Mouse (Mus musculus): ENCODE results near the gene Babam2. TPM values are rescaled to one million over a fixed set of nuclear protein-coding genes. Genes with fewer than 3 reads are reported as not detected.

Gene Babam2
- polyA plus RNA-seq, 1 experiment from 2014 or later: 53.2 TPM

- Histone ChIP-seq H3K9me3 (no peaks in the 10 kb centered on the region), H3K36me3 (replicated peaks) (no peaks in the 10 kb centered on the region), H3K4me1 (no peaks in the 10 kb centered on the region), H3K27ac (no peak overlapping the region), H3K4me2 (no peak overlapping the region), H3K27me3 (replicated peaks) (no peaks in the 10 kb centered on the region), H3K9ac (no peak overlapping the region), H3K4me3 (no peak overlapping the region)
- 70% methylated on average over 2 of the region's 2 CpGs for WGBS
- ATAC-seq (replicated peaks): no peak
Measured at GRCm38 (mm10) chr5:31824126-31824525, 126.6 kb downstream of the Babam2 start.

GRCm38 (mm10) chr5:31827304-31827703 is 129.8 kb downstream of the Babam2 start:
- no peak overlapping the region for H3K27ac ChIP-seq
- H3K36me3 ChIP-seq (replicated peaks): no peaks in the 10 kb centered on the region
- ATAC-seq (replicated peaks): no peak
- 94% methylated on average over 5 of the region's 5 CpGs for WGBS
- no peaks in the 10 kb centered on the region for H3K27me3 ChIP-seq (replicated peaks)
- H3K4me2 ChIP-seq: no peak overlapping the region
- no peaks in the 10 kb centered on the region for H3K4me1 ChIP-seq
- H3K9ac ChIP-seq: no peak overlapping the region
- H3K9me3 ChIP-seq: no peaks in the 10 kb centered on the region
- H3K4me3 ChIP-seq: no peak overlapping the region

GRCm38 (mm10) chr5:31827896-31828295 is 130.4 kb downstream of the Babam2 start:
- no peak for ATAC-seq (replicated peaks)
- no peaks in the 10 kb centered on the region for H3K27me3 ChIP-seq (replicated peaks)

GRCm38 (mm10) chr5:31828747-31829146 is 131.3 kb downstream of the Babam2 start:
- ATAC-seq (replicated peaks): no peak
- no peak overlapping the region for H3K27ac ChIP-seq
- 97% methylated on average over 10 of the region's 10 CpGs for WGBS

More at GRCm38 (mm10) chr5:31827896-31828295, 130.4 kb downstream of the Babam2 start:
- no peaks in the 10 kb centered on the region for H3K9me3 ChIP-seq
- H3K4me2 ChIP-seq: no peak overlapping the region
- H3K9ac ChIP-seq: no peak overlapping the region
- H3K27ac ChIP-seq: no peak overlapping the region
- 91% methylated on average over 5 of the region's 5 CpGs for WGBS
- no peaks in the 10 kb centered on the region for H3K36me3 ChIP-seq (replicated peaks)
- H3K4me1 ChIP-seq: no peaks in the 10 kb centered on the region
- no peak overlapping the region for H3K4me3 ChIP-seq

GRCm38 (mm10) chr5:31829588-31829987 is 132.1 kb downstream of the Babam2 start:
- Histone ChIP-seq H3K9me3 (peaks cover 3% of the 10 kb centered on the region; the same call in 1 of the 2 replicates), H3K36me3 (replicated peaks) (0 out of 2 replicates have a peak, but pooled peaks cover 2% of the 10 kb centered on the region), H3K9ac (no peak overlapping the region), H3K4me3 (no peak overlapping the region), H3K27ac (no peak overlapping the region), H3K4me2 (no peak overlapping the region), H3K27me3 (replicated peaks) (no peaks in the 10 kb centered on the region), H3K4me1 (no peaks in the 10 kb centered on the region)
- WGBS: 71% methylated on average over 1 of the region's 1 CpGs
- ATAC-seq (replicated peaks): no peak

More at GRCm38 (mm10) chr5:31828747-31829146, 131.3 kb downstream of the Babam2 start:
- Histone ChIP-seq H3K4me3 (no peak overlapping the region), H3K4me1 (no peaks in the 10 kb centered on the region), H3K36me3 (replicated peaks) (no peaks in the 10 kb centered on the region), H3K9ac (no peak overlapping the region), H3K9me3 (no peaks in the 10 kb centered on the region), H3K4me2 (no peak overlapping the region), H3K27me3 (replicated peaks) (no peaks in the 10 kb centered on the region)

GRCm38 (mm10) chr5:31831587-31831986 is 134.1 kb downstream of the Babam2 start:
- Histone ChIP-seq H3K27ac (no peak overlapping the region), H3K4me1 (no peaks in the 10 kb centered on the region), H3K9ac (no peak overlapping the region), H3K4me2 (no peak overlapping the region), H3K27me3 (replicated peaks) (no peaks in the 10 kb centered on the region), H3K9me3 (peaks cover 11% of the 10 kb centered on the region), H3K4me3 (no peak overlapping the region), H3K36me3 (replicated peaks) (0 out of 2 replicates have a peak, but pooled peaks cover 3% of the 10 kb centered on the region)
- 70% methylated on average over 1 of the region's 1 CpGs for WGBS
- no peak for ATAC-seq (replicated peaks)

GRCm38 (mm10) chr5:31835691-31836090 is 138.2 kb downstream of the Babam2 start:
- ATAC-seq (replicated peaks): no peak
- H3K27ac ChIP-seq: no peak overlapping the region
- no peak overlapping the region for H3K4me2 ChIP-seq
- 92% methylated on average over 2 of the region's 2 CpGs for WGBS
- no peaks in the 10 kb centered on the region for H3K27me3 ChIP-seq (replicated peaks)
- no peaks in the 10 kb centered on the region for H3K4me1 ChIP-seq
- H3K4me3 ChIP-seq: no peak overlapping the region
- 0 out of 2 replicates have a peak, but pooled peaks cover 3% of the 10 kb centered on the region for H3K36me3 ChIP-seq (replicated peaks)
- peaks cover 11% of the 10 kb centered on the region for H3K9me3 ChIP-seq
- no peak overlapping the region for H3K9ac ChIP-seq

GRCm38 (mm10) chr5:31839973-31840372 is 142.5 kb downstream of the Babam2 start:
- no peaks in the 10 kb centered on the region for H3K36me3 ChIP-seq (replicated peaks)
- no peaks in the 10 kb centered on the region for H3K4me1 ChIP-seq
- H3K9ac ChIP-seq: no peak overlapping the region
- ATAC-seq (replicated peaks): no peak
- no peak overlapping the region for H3K27ac ChIP-seq
- no peaks in the 10 kb centered on the region for H3K27me3 ChIP-seq (replicated peaks)
- no peak overlapping the region for H3K4me3 ChIP-seq
- peaks cover 4% of the 10 kb centered on the region; the same call in 1 of the 2 replicates for H3K9me3 ChIP-seq
- H3K4me2 ChIP-seq: no peak overlapping the region

- Histone ChIP-seq H3K9ac (no peak overlapping the region), H3K4me2 (no peak overlapping the region), H3K4me1 (no peaks in the 10 kb centered on the region), H3K27ac (no peak overlapping the region), H3K36me3 (replicated peaks) (no peaks in the 10 kb centered on the region), H3K27me3 (replicated peaks) (no peaks in the 10 kb centered on the region), H3K4me3 (no peak overlapping the region), H3K9me3 (no peaks in the 10 kb centered on the region)
- ATAC-seq (replicated peaks): no peak
- WGBS: 100% methylated on average over 1 of the region's 1 CpGs
Measured at GRCm38 (mm10) chr5:31840406-31840805, 142.9 kb downstream of the Babam2 start.

GRCm38 (mm10) chr5:31844856-31845255 is 147.4 kb downstream of the Babam2 start:
- no peak for ATAC-seq (replicated peaks)
- no peak overlapping the region for H3K4me2 ChIP-seq
- no peaks in the 10 kb centered on the region for H3K36me3 ChIP-seq (replicated peaks)
- no peak overlapping the region for H3K27ac ChIP-seq
- no peak overlapping the region for H3K9ac ChIP-seq
- H3K9me3 ChIP-seq: no peaks in the 10 kb centered on the region
- no peaks in the 10 kb centered on the region for H3K27me3 ChIP-seq (replicated peaks)
- H3K4me3 ChIP-seq: no peak overlapping the region
- no peaks in the 10 kb centered on the region for H3K4me1 ChIP-seq
- 87% methylated on average over 3 of the region's 3 CpGs for WGBS

GRCm38 (mm10) chr5:31846971-31847370 is 149.5 kb downstream of the Babam2 start:
- Histone ChIP-seq H3K27ac (no peak overlapping the region), H3K36me3 (replicated peaks) (no peaks in the 10 kb centered on the region), H3K9me3 (no peaks in the 10 kb centered on the region), H3K4me2 (no peak overlapping the region), H3K27me3 (replicated peaks) (no peaks in the 10 kb centered on the region), H3K4me1 (no peaks in the 10 kb centered on the region), H3K9ac (no peak overlapping the region), H3K4me3 (no peak overlapping the region)
- no peak for ATAC-seq (replicated peaks)

GRCm38 (mm10) chr5:31848995-31849394 is 151.5 kb downstream of the Babam2 start:
- ATAC-seq (replicated peaks): no peak
- no peak overlapping the region for H3K27ac ChIP-seq
- H3K4me2 ChIP-seq: no peak overlapping the region

GRCm38 (mm10) chr5:31852786-31853185 is 155.3 kb downstream of the Babam2 start:
- WGBS: 87% methylated on average over 1 of the region's 1 CpGs
- no peaks in the 10 kb centered on the region for H3K4me1 ChIP-seq
- no peak for ATAC-seq (replicated peaks)
- no peak overlapping the region for H3K4me3 ChIP-seq
- no peaks in the 10 kb centered on the region for H3K9me3 ChIP-seq
- H3K27ac ChIP-seq: no peak overlapping the region
- no peaks in the 10 kb centered on the region for H3K36me3 ChIP-seq (replicated peaks)
- H3K4me2 ChIP-seq: no peak overlapping the region
- H3K27me3 ChIP-seq (replicated peaks): no peaks in the 10 kb centered on the region
- no peak overlapping the region for H3K9ac ChIP-seq

More at GRCm38 (mm10) chr5:31848995-31849394, 151.5 kb downstream of the Babam2 start:
- H3K4me3 ChIP-seq: no peak overlapping the region
- no peaks in the 10 kb centered on the region for H3K27me3 ChIP-seq (replicated peaks)
- H3K9ac ChIP-seq: no peak overlapping the region
- H3K36me3 ChIP-seq (replicated peaks): no peaks in the 10 kb centered on the region
- no peaks in the 10 kb centered on the region for H3K9me3 ChIP-seq
- no peaks in the 10 kb centered on the region for H3K4me1 ChIP-seq
